Mouse (Mus musculus) midbrain, embryonic 12.5 days (tissue): ENCODE data around the gene Cacng6. TPM values are rescaled to one million over a fixed set of nuclear protein-coding genes. Genes with fewer than 3 reads are reported as not detected.

Experiments used
- ATAC-seq: fragments of 200-750 bp; cut with Nextera tagmentation; 2 replicates; pipeline ENCODE4 v1.8.0; 2017; ENCODE audit warnings: low read depth, moderate TSS enrichment, moderate library complexity; ENCODE audit not compliant: low FRiP score
- H3K27ac ChIP-seq: fragments of 300-500 bp; sonication (generic); replicated peaks from 2 replicates; pipeline ENCODE4 v1.5.1; 2016; ENCODE audit warnings: mild to moderate bottlenecking
- H3K27me3 ChIP-seq: fragments of 300-500 bp; sonication (generic); 2 replicates; pipeline ENCODE4 v1.6.1; 2016; ENCODE audit warnings: mild to moderate bottlenecking
- H3K36me3 ChIP-seq: fragments of 300-500 bp; sonication (generic); 2 replicates; pipeline ENCODE4 v1.6.1; 2016
- H3K4me1 ChIP-seq: fragments of 300-500 bp; sonication (generic); 2 replicates; pipeline ENCODE4 v1.6.1; 2016
- H3K4me2 ChIP-seq: fragments of 300-500 bp; sonication (generic); replicated peaks from 2 replicates; pipeline ENCODE4 v1.6.1; 2016; ENCODE audit warnings: mild to moderate bottlenecking, moderate library complexity
- H3K4me3 ChIP-seq: fragments of 300-500 bp; sonication (generic); 2 replicates; pipeline ENCODE4 v1.5.1; 2016; ENCODE audit warnings: mild to moderate bottlenecking
- H3K9ac ChIP-seq: fragments of 300-500 bp; sonication (generic); replicated peaks from 2 replicates; pipeline ENCODE4 v1.6.1; 2016; ENCODE audit warnings: mild to moderate bottlenecking, moderate library complexity
- H3K9me3 ChIP-seq: fragments of 300-500 bp; sonication (generic); 2 replicates; pipeline ENCODE4 v1.6.1; 2016; ENCODE audit warnings: mild to moderate bottlenecking
- WGBS: fragments of 180-500 bp; shearing (Covaris S2); methylation state at CpG from one replicate; pipeline ENCODE4 v1.1.7; 2016; 5-methylcytosine and 5-hydroxymethylcytosine counted together
- polyA plus RNA-seq: library from polyadenylated mRNA; unstranded; fragments of >200 nt; fragmentation: Nextera tagmentation; extraction: Ambion mirVana; gene quantifications from 2 replicates; pipeline ENCODE4 v1.2.1, GENCODE M21; 2016

Gene Cacng6
- 0.20 TPM in 1 of 2 replicates, not detected in the other for polyA plus RNA-seq

DNA sequence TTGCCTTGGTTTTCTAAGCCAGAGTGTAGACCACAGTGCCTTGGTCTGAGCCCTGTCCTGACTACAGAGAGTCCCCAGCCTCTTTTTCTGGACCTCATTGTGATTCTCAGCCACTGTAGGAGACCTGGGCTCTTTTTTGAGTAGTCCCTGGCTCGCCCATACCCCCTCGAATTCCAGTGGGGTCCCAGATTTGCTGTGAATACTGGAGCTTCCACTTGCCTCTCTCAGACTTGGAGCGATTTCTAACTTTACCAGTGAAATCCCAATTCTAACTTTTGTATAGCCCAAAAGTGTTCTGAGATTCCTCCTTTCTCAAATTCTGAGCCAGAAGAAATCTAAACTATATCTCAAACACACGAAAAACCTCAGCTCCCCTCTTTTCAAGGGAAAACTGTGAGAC lies at the start of gene Cacng6:
TSS of gene Cacng6 (plus strand) at position 301 of the 400 bp plus-strand sequence.
- ATAC-seq = 0 out of 2 replicates have a peak, but pooled peaks have one; percentile 12
- Histone ChIP-seq H3K4me2 (peak within 1 kb of the TSS; percentile 52), H3K36me3 (no peaks in the 10 kb centered on the region), H3K9ac (peak within 1 kb of the TSS; percentile 21; the same call in 1 of the 2 replicates), H3K4me1 (peaks cover 8% of the 10 kb centered on the region), H3K9me3 (no peaks in the 10 kb centered on the region), H3K4me3 (peak within 1 kb of the TSS; percentile 29), H3K27me3 (peaks cover 52% of the 10 kb centered on the region), H3K27ac (no peak within 1 kb of the TSS)
- WGBS = 40% methylated on average over 4 of the region's 4 CpGs

- Histone ChIP-seq H3K4me1 (no peaks in the 10 kb centered on the region), H3K9me3 (no peaks in the 10 kb centered on the region), H3K4me3 (no peak overlapping the region), H3K4me2 (no peak overlapping the region), H3K27me3 (no peaks in the 10 kb centered on the region), H3K9ac (no peak overlapping the region), H3K36me3 (no peaks in the 10 kb centered on the region), H3K27ac (no peak overlapping the region)
- 44% methylated on average over 4 of the region's 4 CpGs for WGBS
- ATAC-seq = no peak
Measured at GRCm38 (mm10) chr7:3376831-3377230, 47.2 kb upstream of the Cacng6 start.

DNA sequence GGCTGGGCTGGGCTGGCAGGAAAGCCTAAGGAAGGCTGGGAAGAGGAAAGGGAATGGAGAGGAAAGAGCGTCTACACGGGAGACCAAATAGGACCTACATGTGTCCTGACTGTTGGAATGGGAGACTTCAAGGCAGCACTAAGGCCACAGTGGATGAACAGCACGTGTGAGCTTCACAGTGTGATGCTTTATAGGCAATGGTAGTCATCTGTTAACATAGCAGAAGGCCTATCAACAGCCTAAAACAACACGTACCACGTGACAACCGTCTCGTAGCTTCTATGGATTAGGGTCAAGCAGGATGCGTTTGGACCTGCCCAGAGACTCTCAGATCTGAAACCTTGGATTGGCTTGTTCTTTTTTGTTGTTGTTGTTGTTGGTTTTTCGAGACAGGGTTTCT lies 41.9 kb upstream of the Cacng6 start:
- H3K4me2 ChIP-seq = no peak overlapping the region
- no peaks in the 10 kb centered on the region for H3K27me3 ChIP-seq
- no peaks in the 10 kb centered on the region for H3K36me3 ChIP-seq
- 85% methylated on average over 9 of the region's 9 CpGs for WGBS
- H3K4me3 ChIP-seq = no peak overlapping the region
- no peak overlapping the region for H3K9ac ChIP-seq
- ATAC-seq = no peak
- no peaks in the 10 kb centered on the region for H3K9me3 ChIP-seq
- H3K4me1 ChIP-seq = no peaks in the 10 kb centered on the region
- no peak overlapping the region for H3K27ac ChIP-seq

- WGBS = 89% methylated on average over 5 of the region's 5 CpGs
Measured at GRCm38 (mm10) chr7:3384807-3385319, 39.1 kb upstream of the Cacng6 start.

DNA sequence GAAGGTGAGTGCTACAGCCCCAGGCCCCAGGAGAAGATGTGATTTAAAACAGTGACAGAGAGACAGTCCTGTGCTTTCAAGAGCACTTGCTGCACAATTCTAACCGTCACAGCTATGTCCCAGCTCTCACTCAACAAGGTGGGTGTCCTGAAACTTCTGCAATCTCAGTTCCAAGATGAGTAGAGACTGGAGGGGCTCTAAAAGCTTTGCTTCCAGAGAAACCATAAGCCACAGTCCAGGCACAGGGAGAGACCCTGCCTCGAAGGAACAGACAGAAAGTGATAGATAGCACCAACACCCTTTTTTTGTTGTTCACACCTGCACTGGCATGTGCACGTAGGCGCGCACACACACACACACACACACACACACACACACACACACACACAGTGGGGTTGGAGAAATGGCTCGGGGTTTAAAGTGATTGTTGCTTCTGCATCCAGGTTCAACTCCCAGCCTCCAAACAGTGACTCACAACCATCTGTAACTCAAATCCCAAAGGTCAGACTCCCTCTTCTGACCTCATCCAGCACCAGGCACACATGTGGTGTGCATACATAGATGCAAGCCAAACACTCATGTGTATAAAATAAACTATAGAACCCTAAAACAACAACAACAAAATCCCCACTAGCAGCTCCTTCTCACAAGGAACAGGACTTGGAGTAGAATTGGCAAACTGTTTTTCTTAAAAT lies 37.8 kb upstream of the Cacng6 start:
- ATAC-seq = no peak
- H3K27ac ChIP-seq = no peak overlapping the region
- 86% methylated on average over 6 of the region's 6 CpGs for WGBS
- H3K4me1 ChIP-seq = peaks cover 10% of the 10 kb centered on the region
- no peak overlapping the region for H3K9ac ChIP-seq
- H3K4me3 ChIP-seq = no peak overlapping the region
- no peaks in the 10 kb centered on the region for H3K36me3 ChIP-seq
- no peaks in the 10 kb centered on the region for H3K27me3 ChIP-seq
- H3K9me3 ChIP-seq = no peaks in the 10 kb centered on the region
- no peak overlapping the region for H3K4me2 ChIP-seq

More at GRCm38 (mm10) chr7:3384807-3385319, 39.1 kb upstream of the Cacng6 start:
- Histone ChIP-seq H3K27me3 (no peaks in the 10 kb centered on the region), H3K9me3 (no peaks in the 10 kb centered on the region), H3K4me3 (no peak overlapping the region), H3K9ac (no peak overlapping the region), H3K27ac (no peak overlapping the region), H3K4me1 (0 out of 2 replicates have a peak, but pooled peaks cover 8% of the 10 kb centered on the region), H3K36me3 (no peaks in the 10 kb centered on the region), H3K4me2 (no peak overlapping the region)
- ATAC-seq = no peak

DNA sequence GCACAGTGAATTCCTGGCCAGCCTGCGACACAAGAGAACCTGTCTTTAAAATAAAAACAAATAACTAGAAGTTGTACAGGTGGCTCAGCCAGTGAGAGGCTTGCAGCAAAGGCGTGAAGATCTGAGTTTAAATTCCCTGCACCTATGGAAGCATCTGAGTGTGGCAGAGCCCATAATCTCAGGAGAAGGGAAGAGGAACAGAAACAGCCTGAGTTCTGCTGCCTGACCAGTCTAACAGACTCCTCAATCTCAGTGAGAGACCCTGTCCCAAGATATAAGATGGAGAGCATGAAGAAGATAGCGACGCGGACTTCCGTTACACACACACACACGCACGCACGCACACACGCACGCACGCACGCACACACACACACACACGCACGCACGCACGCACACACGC lies 36.2 kb upstream of the Cacng6 start:
- no peak overlapping the region for H3K27ac ChIP-seq
- H3K27me3 ChIP-seq = peaks cover 3% of the 10 kb centered on the region; the same call in 1 of the 2 replicates
- no peak overlapping the region for H3K4me3 ChIP-seq
- H3K9ac ChIP-seq = no peak overlapping the region
- peaks cover 25% of the 10 kb centered on the region for H3K4me1 ChIP-seq
- WGBS = 83% methylated on average over 16 of the region's 18 CpGs
- H3K36me3 ChIP-seq = no peaks in the 10 kb centered on the region
- no peak for ATAC-seq
- no peaks in the 10 kb centered on the region for H3K9me3 ChIP-seq
- H3K4me2 ChIP-seq = 0 out of 2 replicates have a peak overlapping the region, but pooled peaks have one; percentile 0

GRCm38 (mm10) chr7:3388885-3389284 lies 35.1 kb upstream of the Cacng6 start:
- H3K4me2 ChIP-seq = peak overlapping the region; percentile 70; the same call in 1 of the 2 replicates
- H3K4me1 ChIP-seq = peaks cover 34% of the 10 kb centered on the region
- WGBS = 76% methylated on average over 6 of the region's 6 CpGs
- no peak overlapping the region for H3K9ac ChIP-seq
- peaks cover 3% of the 10 kb centered on the region; the same call in 1 of the 2 replicates for H3K27me3 ChIP-seq
- H3K36me3 ChIP-seq = peaks cover under 1% of the 10 kb centered on the region
- no peak for ATAC-seq
- H3K9me3 ChIP-seq = no peaks in the 10 kb centered on the region
- no peak overlapping the region for H3K4me3 ChIP-seq
- no peak overlapping the region for H3K27ac ChIP-seq

GRCm38 (mm10) chr7:3389444-3390412 lies 34.3 kb upstream of the Cacng6 start:
- 3% methylated on average over 14 of the region's 17 CpGs for WGBS
- peaks cover 3% of the 10 kb centered on the region; the same call in 1 of the 2 replicates for H3K27me3 ChIP-seq
- peak overlapping the region; percentile 66 for H3K27ac ChIP-seq
- H3K4me2 ChIP-seq = peak overlapping the region; percentile 70
- peak; percentile 74 for ATAC-seq
- peaks cover 9% of the 10 kb centered on the region for H3K36me3 ChIP-seq
- peaks cover 34% of the 10 kb centered on the region for H3K4me1 ChIP-seq
- H3K4me3 ChIP-seq = peak overlapping the region; percentile 46
- H3K9ac ChIP-seq = peak overlapping the region; percentile 47
- H3K9me3 ChIP-seq = no peaks in the 10 kb centered on the region

DNA sequence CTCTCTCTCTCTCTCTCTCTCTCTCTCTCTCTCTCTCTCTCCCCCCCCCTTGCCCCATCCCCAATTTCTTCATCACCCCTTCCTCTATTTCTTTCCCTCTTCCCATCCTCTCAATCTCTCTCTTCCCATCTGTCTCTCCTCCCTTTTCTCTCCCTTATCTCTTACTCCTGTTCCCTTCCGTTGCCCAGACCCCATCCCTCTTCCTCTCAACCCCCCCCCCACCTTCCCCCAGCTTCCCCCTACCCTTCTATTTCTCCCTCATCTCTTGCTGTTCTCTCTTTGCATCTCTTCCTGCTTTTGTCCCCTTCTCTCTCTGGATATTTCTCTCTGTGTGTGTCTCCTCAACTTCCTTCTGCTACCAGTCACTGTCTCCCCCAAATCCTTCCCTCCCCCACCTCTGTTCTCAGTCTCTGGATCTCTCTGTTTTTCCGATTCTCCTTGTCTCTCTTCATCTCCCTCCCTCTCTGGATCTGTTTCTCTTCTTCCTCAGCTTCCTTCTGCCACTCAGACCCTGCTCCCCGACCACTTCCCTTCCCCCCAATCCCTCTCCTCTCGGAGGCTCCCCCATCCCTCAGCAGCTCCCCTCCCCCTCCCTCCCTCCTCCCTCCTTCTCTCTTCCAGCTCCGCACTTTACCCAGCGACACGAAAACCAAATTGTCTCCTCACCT lies 33.4 kb upstream of the Cacng6 start, which contains the start of gene Cacng8:
TSS of gene Cacng8 (plus strand) at position 271 of the 668 bp plus-strand sequence.
- peak; percentile 39 for ATAC-seq
- Histone ChIP-seq H3K4me3 (peak within 1 kb of the TSS; percentile 46), H3K36me3 (peaks cover 12% of the 10 kb centered on the region), H3K9me3 (no peaks in the 10 kb centered on the region), H3K4me2 (peak within 1 kb of the TSS; percentile 70), H3K9ac (peak within 1 kb of the TSS; percentile 60), H3K27me3 (peaks cover 3% of the 10 kb centered on the region; the same call in 1 of the 2 replicates), H3K27ac (peak within 1 kb of the TSS; percentile 66), H3K4me1 (peaks cover 34% of the 10 kb centered on the region)
- WGBS = 1% methylated on average over 7 of the region's 7 CpGs

DNA sequence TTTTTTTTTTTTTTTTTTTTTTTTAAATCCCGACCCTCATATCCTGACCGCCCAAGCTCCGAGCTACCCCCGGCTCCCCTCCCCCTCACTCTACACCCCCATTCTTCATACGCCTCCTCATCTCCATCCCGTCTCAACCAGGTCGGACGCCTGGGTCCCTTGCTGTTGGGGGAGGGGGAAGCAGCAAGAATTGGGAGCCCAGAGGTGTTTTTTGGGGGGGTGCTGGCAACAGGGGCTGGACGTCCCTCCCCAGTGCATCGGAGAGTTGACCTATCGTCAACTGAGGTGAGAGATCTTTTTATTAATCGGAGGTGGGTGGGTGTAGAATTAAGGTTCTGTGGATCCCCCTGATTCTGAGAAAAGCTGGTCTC lies 32.9 kb upstream of the Cacng6 start:
- peaks cover 3% of the 10 kb centered on the region; the same call in 1 of the 2 replicates for H3K27me3 ChIP-seq
- peaks cover 12% of the 10 kb centered on the region for H3K36me3 ChIP-seq
- H3K4me3 ChIP-seq = peak overlapping the region; percentile 46
- H3K4me2 ChIP-seq = peak overlapping the region; percentile 70
- H3K4me1 ChIP-seq = peaks cover 34% of the 10 kb centered on the region
- H3K9me3 ChIP-seq = no peaks in the 10 kb centered on the region
- H3K27ac ChIP-seq = peak overlapping the region; percentile 58; the same call in 1 of the 2 replicates
- H3K9ac ChIP-seq = peak overlapping the region; percentile 60
- ATAC-seq = peak; percentile 53
- 2% methylated on average over 12 of the region's 12 CpGs for WGBS

DNA sequence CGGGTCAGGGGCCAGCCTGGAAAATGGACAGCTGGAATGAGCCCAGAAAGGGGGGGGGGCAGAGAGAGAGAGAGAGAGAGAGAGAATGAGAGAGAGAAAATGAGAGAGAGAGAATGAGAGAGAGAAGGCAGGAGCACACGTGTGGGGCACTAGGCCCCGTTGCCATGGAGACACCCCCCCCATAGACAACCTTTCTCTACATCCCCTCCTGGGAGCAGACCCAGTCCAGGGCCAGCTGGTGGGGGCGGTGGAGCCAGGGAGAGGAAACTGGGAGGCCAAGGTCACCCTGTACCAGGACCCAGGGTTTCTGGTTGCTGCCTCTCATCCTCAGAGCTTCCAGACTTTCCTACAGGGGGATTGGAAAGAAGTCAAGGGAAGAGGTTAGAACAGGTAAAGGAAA lies 32.2 kb upstream of the Cacng6 start:
- peaks cover 34% of the 10 kb centered on the region for H3K4me1 ChIP-seq
- H3K27ac ChIP-seq = no peak overlapping the region; the same call in 1 of the 2 replicates
- peaks cover 12% of the 10 kb centered on the region for H3K36me3 ChIP-seq
- H3K4me2 ChIP-seq = peak overlapping the region; percentile 70
- 9% methylated on average over 4 of the region's 4 CpGs for WGBS
- peak overlapping the region; percentile 46 for H3K4me3 ChIP-seq
- H3K27me3 ChIP-seq = peaks cover 3% of the 10 kb centered on the region; the same call in 1 of the 2 replicates
- H3K9ac ChIP-seq = peak overlapping the region; percentile 34; the same call in 1 of the 2 replicates
- ATAC-seq = peak; percentile 34
- H3K9me3 ChIP-seq = no peaks in the 10 kb centered on the region
